Mouse (Mus musculus) adrenal gland, postnatal 14 days (tissue): Measurements from ENCODE around the gene Srm. TPM values are rescaled to one million over a fixed set of nuclear protein-coding genes. Genes with fewer than 3 reads are reported as not detected.

Experiments
- DNase-seq: peaks from one replicate; pipeline ENCODE4 v3.0.0; 2021; ENCODE audit warnings: mixed read lengths
- total RNA-seq: library from RNA; stranded (reverse); gene quantifications from 2 replicates; pipeline ENCODE4 v1.2.3, GENCODE M21; 2021

Srm gene
- total RNA-seq, 1 experiment from 2014 or later, result 69.7 TPM

- no peak for DNase-seq
Measured at GRCm38 (mm10) chr4:148601871-148602270, 10.6 kb downstream of the Srm start.

- DNase-seq, result no peak
Measured at GRCm38 (mm10) chr4:148602357-148603120, 11.2 kb downstream of the Srm start, which contains the start of gene Masp2. Gene Masp2, plus strand, starts transcription at chr4:148602554.

GRCm38 (mm10) chr4:148603376-148604139 lies 12.3 kb downstream of the Srm start:
- DNase-seq, result peak; percentile 60

GRCm38 (mm10) chr4:148604141-148604540 lies 12.8 kb downstream of the Srm start:
- DNase-seq, result peak; percentile 49

GRCm38 (mm10) chr4:148604541-148605165 lies 13.3 kb downstream of the Srm start:
- peak; percentile 83 for DNase-seq

- DNase-seq, result peak; percentile 91
Measured at GRCm38 (mm10) chr4:148607758-148608157, 16.5 kb downstream of the Srm start.

GRCm38 (mm10) chr4:148609805-148610204 lies 18.5 kb downstream of the Srm start:
- DNase-seq, result no peak

GRCm38 (mm10) chr4:148610631-148611364 lies 19.5 kb downstream of the Srm start:
- DNase-seq, result no peak

GRCm38 (mm10) chr4:148612557-148612956 lies 21.3 kb downstream of the Srm start:
- DNase-seq, result no peak

- DNase-seq, result no peak
Measured at GRCm38 (mm10) chr4:148613738-148614137, 22.4 kb downstream of the Srm start.

- DNase-seq, result no peak
Measured at GRCm38 (mm10) chr4:148619805-148620204, 28.5 kb downstream of the Srm start.

- no peak for DNase-seq
Measured at GRCm38 (mm10) chr4:148620718-148621117, 29.4 kb downstream of the Srm start.

- no peak for DNase-seq
Measured at GRCm38 (mm10) chr4:148622485-148622884, 31.2 kb downstream of the Srm start.

GRCm38 (mm10) chr4:148623609-148624008 lies 32.3 kb downstream of the Srm start:
- no peak for DNase-seq

GRCm38 (mm10) chr4:148625010-148625409 lies 33.7 kb downstream of the Srm start:
- DNase-seq, result no peak

GRCm38 (mm10) chr4:148625756-148626622 lies 34.7 kb downstream of the Srm start:
- peak; percentile 74 for DNase-seq

GRCm38 (mm10) chr4:148626623-148627185 lies 35.4 kb downstream of the Srm start, which contains the start of gene Tardbp:
Gene Tardbp, minus strand, starts transcription at chr4:148627019.
- peak; percentile 99 for DNase-seq

GRCm38 (mm10) chr4:148627246-148627645 lies 35.9 kb downstream of the Srm start:
- DNase-seq, result no peak

- DNase-seq, result no peak
Measured at GRCm38 (mm10) chr4:148632013-148632692, 40.9 kb downstream of the Srm start.
